In the genomic region with DNA sequence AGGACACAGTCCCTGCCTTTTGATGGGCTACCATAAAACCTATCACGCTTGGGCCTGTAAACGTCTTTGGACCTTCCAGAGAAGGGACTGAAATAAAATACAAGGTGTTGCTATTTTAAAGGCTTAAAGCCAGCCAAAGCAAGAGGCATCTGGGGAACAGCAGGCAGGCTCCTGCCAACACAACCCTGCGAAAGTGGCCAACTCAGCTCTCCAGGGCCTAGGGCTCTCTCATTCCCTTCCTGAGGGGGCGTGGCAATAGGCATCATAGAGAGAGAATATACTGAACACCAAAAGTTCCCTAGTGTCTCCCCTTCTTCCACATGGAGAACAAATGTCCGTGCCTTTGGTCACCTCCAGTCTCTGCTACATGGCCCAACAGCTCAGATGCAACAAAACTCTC, we compare ENCODE assay signal across 23 mouse cellular contexts.
A peak's percentile ranks its signal among the peaks of the same experiment; 100 is the strongest.
DNase-seq lines count a peak whose midpoint lies in the region; ATAC-seq lines count a peak whose summit lies in the region.
"Had no signal": no experiment of that assay in that cellular context is flagged by ENCODE, and none has a peak within 500 bp of the region (broad histone marks: within the 10 kb centered on the region; RNA-seq: fewer than 3 reads in every experiment).

No protein-coding gene starts in this region.

- H3K27ac ChIP-seq in heart, embryonic 14.5 days (replicated peaks in 1 of 2; ENCODE audit: control insufficient read depth in 1 of 2, insufficient read depth in 1 of 2, low read depth in 2 of 2, low read length in 2 of 2) = no peak overlapping the region
- no peak overlapping the region for H3K27ac ChIP-seq in heart, embryonic 10.5 days
- H3K27ac ChIP-seq in limb, embryonic 12.5 days = peak overlapping the region; percentile 32; the same call in 1 of the 2 replicates
- H3K27ac ChIP-seq: hindbrain, embryonic 13.5 days; liver, embryonic 13.5 days had no signal

- WGBS in heart, embryonic 14.5 days = 79% methylated on average over 5 of the region's 5 CpGs
- WGBS in heart, embryonic 10.5 days = 84% methylated on average over 5 of the region's 5 CpGs
- 47% methylated on average over 5 of the region's 5 CpGs for WGBS in limb, embryonic 12.5 days

- peaks cover 13 to 20% of the 10 kb centered on the region in 2 experiments for H3K4me1 ChIP-seq in heart, embryonic 14.5 days (ENCODE audit: control insufficient read depth in 2 of 2, insufficient read depth in 2 of 2, low read length in 2 of 2)
- peaks cover 23% of the 10 kb centered on the region for H3K4me1 ChIP-seq in heart, embryonic 10.5 days
- peaks cover 57% of the 10 kb centered on the region for H3K4me1 ChIP-seq in limb, embryonic 12.5 days (replicated peaks)

- peak; percentile 51 for DNase-seq in adrenal gland, postnatal 14 days
- no peak for DNase-seq in adrenal gland, postnatal 25 days
- no peak for DNase-seq in heart, embryonic 10.5 days (ENCODE audit: low spot score)
- DNase-seq in gastrocnemius, adult 8-10 months (ENCODE audit: low spot score in 2 of 2) = peak; percentile 17 to 41
- no peak for DNase-seq in T-cell, adult 2 months (ENCODE audit: low spot score)
- no peak for DNase-seq in lung, postnatal 14 days
- DNase-seq: cerebellum, adult 2 months; cerebellum, postnatal 14 days; kidney, adult 11 months; kidney, postnatal 14 days; layer of hippocampus, adult 9-11 months; liver, embryonic 13.5 days; lung, adult 2 months; lung, postnatal 10 days; midbrain, embryonic 14.5 days; thymus, adult 18-20 months; thymus, postnatal 25 days had no signal

- peaks cover 9% of the 10 kb centered on the region; the same call in 1 of the 2 replicates for H3K36me3 ChIP-seq in heart, embryonic 14.5 days (ENCODE audit: control insufficient read depth, insufficient read depth, low read length)
- peaks cover 5% of the 10 kb centered on the region; the same call in 1 of the 2 replicates for H3K36me3 ChIP-seq in heart, embryonic 10.5 days
- H3K36me3 ChIP-seq in limb, embryonic 12.5 days = no peaks in the 10 kb centered on the region
- H3K36me3 ChIP-seq: G1E; liver, embryonic 13.5 days had no signal

- H3K27me3 ChIP-seq in heart, embryonic 14.5 days (ENCODE audit: control insufficient read depth, insufficient read depth, low read length) = no peaks in the 10 kb centered on the region
- H3K27me3 ChIP-seq in heart, embryonic 10.5 days (ENCODE audit: insufficient read depth, poor library complexity, severe bottlenecking) = no peaks in the 10 kb centered on the region
- H3K27me3 ChIP-seq in limb, embryonic 12.5 days = no peaks in the 10 kb centered on the region
- H3K27me3 ChIP-seq: hindbrain, embryonic 13.5 days; liver, embryonic 13.5 days had no signal

- no peak overlapping the region for H3K9ac ChIP-seq in heart, embryonic 14.5 days (ENCODE audit: low read length)
- no peak overlapping the region for H3K9ac ChIP-seq in limb, embryonic 12.5 days (replicated peaks)
- H3K9ac ChIP-seq: hindbrain, embryonic 13.5 days; liver, embryonic 13.5 days had no signal

- 0 out of 2 replicates have a peak, but pooled peaks have one; percentile 33 for ATAC-seq in heart, embryonic 14.5 days (ENCODE audit: insufficient number of reproducible peaks, insufficient read depth, low FRiP score, low read depth)
- ATAC-seq in limb, embryonic 12.5 days (ENCODE audit: insufficient number of reproducible peaks, insufficient read depth, low FRiP score, low TSS enrichment, low read depth) = peak; percentile 58; the same call in 1 of the 2 replicates
- ATAC-seq: forebrain, embryonic 16.5 days had no signal

- no peaks in the 10 kb centered on the region for H3K9me3 ChIP-seq in heart, embryonic 14.5 days (ENCODE audit: control insufficient read depth, low read length)
- no peaks in the 10 kb centered on the region for H3K9me3 ChIP-seq in heart, embryonic 10.5 days
- H3K9me3 ChIP-seq in limb, embryonic 12.5 days = no peaks in the 10 kb centered on the region
- H3K9me3 ChIP-seq: G1E; hindbrain, embryonic 13.5 days; liver, embryonic 13.5 days had no signal

- H3K4me3 ChIP-seq in heart, embryonic 14.5 days (ENCODE audit: control insufficient read depth in 1 of 2, insufficient read depth in 1 of 2, low read depth in 1 of 2, low read length in 2 of 2) = no peak overlapping the region
- H3K4me3 ChIP-seq in heart, embryonic 10.5 days = no peak overlapping the region
- H3K4me3 ChIP-seq in limb, embryonic 12.5 days (replicated peaks) = no peak overlapping the region
- H3K4me3 ChIP-seq: erythroblast, embryonic 14.5 days; hindbrain, embryonic 13.5 days; liver, embryonic 13.5 days had no signal

- no peak overlapping the region for H3K4me2 ChIP-seq in heart, embryonic 14.5 days (ENCODE audit: low read length)
- no peak overlapping the region for H3K4me2 ChIP-seq in limb, embryonic 12.5 days
- H3K4me2 ChIP-seq: hindbrain, embryonic 13.5 days; liver, embryonic 13.5 days had no signal

Comparison
In these comparisons a context has a peak if more than half of its experiments do, and no peak if none do; other contexts are left out.
1. DNase-seq: peak in adrenal gland, postnatal 14 days (single experiment) and gastrocnemius, adult 8-10 months (2 of 2); none in adrenal gland, postnatal 25 days (single experiment), heart, embryonic 10.5 days (single experiment), T-cell, adult 2 months (single experiment) and lung, postnatal 14 days (single experiment).